Mouse (Mus musculus) ES-E14 (cell line): ENCODE results near the gene Hyal1. TPM values are rescaled to one million over a fixed set of nuclear protein-coding genes. Genes with fewer than 3 reads are reported as not detected.
"Not testable (repeated sequence)": the region's sequence is repeated elsewhere in the genome, so short reads cannot be mapped to it uniquely, and the experiment has no call there.

Experiments
- DNase-seq: peaks from one replicate; pipeline ENCODE4 v3.0.0-alpha.2; 2013; ENCODE audit warnings: low read depth, low spot score
- H3K27ac ChIP-seq: 2 replicates; pipeline ENCODE4 v1.5.1; 2012; ENCODE audit warnings: low read depth, mild to moderate bottlenecking, low read length, moderate library complexity, mixed read lengths; ENCODE audit not compliant: poor library complexity, insufficient read depth, severe bottlenecking
- H3K36me3 ChIP-seq: 2 replicates; pipeline ENCODE4 v1.6.1; 2012; ENCODE audit warnings: mild to moderate bottlenecking, low read length, moderate library complexity, mixed read lengths; ENCODE audit not compliant: control insufficient read depth, poor library complexity, insufficient read depth, severe bottlenecking
- H3K4me1 ChIP-seq, 2 experiments: fragments of 150-350 bp in 1 of 2; sonication (generic) in 1 of 2; 2 replicates each; pipeline ENCODE4 v1.6.1; 2012; ENCODE audit warnings: low read length in 2 of 2, mild to moderate bottlenecking in 1 of 2, mixed read lengths in 1 of 2; ENCODE audit not compliant: control insufficient read depth in 2 of 2, insufficient read depth in 2 of 2, poor library complexity in 1 of 2
- H3K4me3 ChIP-seq, 2 experiments: fragments of 150-350 bp in 1 of 2; sonication (generic) in 1 of 2; 2 replicates each; pipeline ENCODE4 v1.5.1; 2012; ENCODE audit warnings: low read length in 2 of 2, low read depth in 1 of 2, mild to moderate bottlenecking in 1 of 2, mixed read lengths in 1 of 2; ENCODE audit not compliant: insufficient read depth in 1 of 2, poor library complexity in 1 of 2, severe bottlenecking in 1 of 2
- H3K9ac ChIP-seq: 2 replicates; pipeline ENCODE4 v1.6.1; 2012; ENCODE audit warnings: low read depth, mild to moderate bottlenecking, low read length, mixed read lengths; ENCODE audit not compliant: poor library complexity, insufficient read depth, severe bottlenecking
- H3K9me3 ChIP-seq: fragments of 150-350 bp; sonication (generic); 2 replicates; pipeline ENCODE4 v1.6.1; 2012; ENCODE audit warnings: low read depth, mild to moderate bottlenecking, low read length; ENCODE audit not compliant: control insufficient read depth, insufficient read depth
- CHD2 ChIP-seq: IDR thresholded peaks from 2 replicates; pipeline ENCODE4 v1.6.1; 2014; ENCODE audit warnings: mild to moderate bottlenecking, low read depth, low read length, inconsistent platforms
- HCFC1 ChIP-seq: IDR thresholded peaks from 2 replicates; pipeline ENCODE4 v1.6.1; 2012; ENCODE audit warnings: low read length, inconsistent platforms, borderline replicate concordance; ENCODE audit not compliant: insufficient read depth
- MAFK ChIP-seq: IDR thresholded peaks from 2 replicates; pipeline ENCODE4 v1.6.1; 2014; ENCODE audit warnings: mild to moderate bottlenecking, low read depth, low read length, inconsistent platforms; ENCODE audit not compliant: insufficient read depth
- ZC3H11A ChIP-seq: IDR thresholded peaks from 2 replicates; pipeline ENCODE4 v1.6.1; 2012; ENCODE audit warnings: low read depth, mild to moderate bottlenecking, inconsistent platforms, low read length, borderline replicate concordance
- ZNF384 ChIP-seq: IDR thresholded peaks from 2 replicates; pipeline ENCODE4 v1.6.1; 2012; ENCODE audit warnings: low read depth, low read length, inconsistent platforms
- in situ Hi-C, 2 experiments: fragments of 600-800 bp; cut with MboI; formaldehyde crosslinking; loops; one replicate each; pipeline ENCODE4 v1.15.1; 2025; ENCODE audit warnings: low sequenced_read_pairs in 2 of 2, inconsistent platforms in 1 of 2; ENCODE audit not compliant: unreplicated experiment in 2 of 2
- total RNA-seq: library from RNA; depleted of rRNA; stranded (reverse); fragments of 300-350 nt; gene quantifications from 2 replicates; pipeline ENCODE4 v1.2.3, GENCODE M21; 2012

Hyal1 gene
- total RNA-seq, 1 experiment, result 11.8 TPM

GRCm38 (mm10) chr9:107571534-107572326 lies 5.0 kb upstream of the Hyal1 start:
- H3K4me3 ChIP-seq, result no peak overlapping the region
- peaks cover 17% of the 10 kb centered on the region for H3K36me3 ChIP-seq
- H3K9me3 ChIP-seq, result no peaks in the 10 kb centered on the region
- TF ChIP-seq ZNF384 (no peak), MAFK (no peak), HCFC1 (no peak), ZC3H11A (no peak), CHD2 (no peak)
- in situ Hi-C loops, result no loop called here
- DNase-seq, result no peak
- peaks cover 0 to 28% of the 10 kb centered on the region in 2 experiments; a peak in 3 of 4 replicates for H3K4me1 ChIP-seq
- H3K27ac ChIP-seq, result no peak overlapping the region
- H3K9ac ChIP-seq, result no peak overlapping the region

GRCm38 (mm10) chr9:107572327-107572662 lies 4.4 kb upstream of the Hyal1 start:
- Histone ChIP-seq H3K9me3 (no peaks in the 10 kb centered on the region), H3K27ac (no peak overlapping the region), H3K36me3 (peaks cover 17% of the 10 kb centered on the region), H3K9ac (no peak overlapping the region), H3K4me3 (no peak overlapping the region), H3K4me1 (peaks cover 0 to 28% of the 10 kb centered on the region in 2 experiments; a peak in 3 of 4 replicates)
- TF ChIP-seq ZNF384 (no peak), CHD2 (no peak), HCFC1 (no peak), MAFK (no peak), ZC3H11A (no peak)
- in situ Hi-C loops, result no loop called here
- DNase-seq, result no peak

GRCm38 (mm10) chr9:107573774-107574173 lies 3.0 kb upstream of the Hyal1 start:
- H3K9ac ChIP-seq, H3K27ac ChIP-seq, H3K9me3 ChIP-seq, H3K4me3 ChIP-seq, DNase-seq, in situ Hi-C loops: not testable (repeated sequence)
- peaks cover 17% of the 10 kb centered on the region for H3K36me3 ChIP-seq
- peaks cover 0 to 26% of the 10 kb centered on the region in 2 experiments; a peak in 3 of 4 replicates for H3K4me1 ChIP-seq
- peak; percentile 38; the same call in 1 of the 2 replicates for TF ChIP-seq ZNF384

- TF ChIP-seq ZNF384, result no peak
- no peak for TF ChIP-seq MAFK
- TF ChIP-seq ZC3H11A, result no peak
- TF ChIP-seq HCFC1, result no peak
- TF ChIP-seq CHD2, result no peak
- 0 out of 2 replicates have a peak overlapping the region, but pooled peaks have one; percentile 44 for H3K9ac ChIP-seq
- in situ Hi-C loops, result no loop called here
- H3K9me3 ChIP-seq, result no peaks in the 10 kb centered on the region
- peaks cover 15% of the 10 kb centered on the region for H3K36me3 ChIP-seq
- peak; percentile 92 for DNase-seq
- H3K4me3 ChIP-seq, result no peak overlapping the region
- H3K27ac ChIP-seq, result peak overlapping the region; percentile 77
- H3K4me1 ChIP-seq, result peaks cover 0 to 18% of the 10 kb centered on the region in 2 experiments; a peak in 2 of 4 replicates
Measured at GRCm38 (mm10) chr9:107575579-107576356, 959 bp upstream of the Hyal1 start.
